Mouse (Mus musculus) heart, embryonic 13.5 days (tissue): ENCODE measurements around the gene Try5. TPM values are rescaled to one million over a fixed set of nuclear protein-coding genes. Genes with fewer than 3 reads are reported as not detected.
"Not testable (repeated sequence)": the region's sequence is repeated elsewhere in the genome, so short reads cannot be mapped to it uniquely, and the experiment has no call there.

Experiments used
- ATAC-seq: fragments of 200-750 bp; cut with Nextera tagmentation; 2 replicates; pipeline ENCODE4 v1.8.0; 2017; ENCODE audit warnings: moderate TSS enrichment; ENCODE audit not compliant: insufficient number of reproducible peaks, low FRiP score, low TSS enrichment; ENCODE audit errors: extremely low read depth
- H3K27ac ChIP-seq: fragments of 300-500 bp; sonication (generic); replicated peaks from 2 replicates; pipeline ENCODE4 v1.5.1; 2015; ENCODE audit warnings: moderate library complexity, mild to moderate bottlenecking, inconsistent platforms
- H3K27me3 ChIP-seq: fragments of 300-500 bp; sonication (generic); replicated peaks from 2 replicates; pipeline ENCODE4 v1.6.1; 2015; ENCODE audit warnings: mild to moderate bottlenecking, inconsistent platforms
- H3K36me3 ChIP-seq: fragments of 300-500 bp; sonication (generic); 2 replicates; pipeline ENCODE4 v1.6.1; 2015; ENCODE audit warnings: mild to moderate bottlenecking, inconsistent platforms
- H3K4me1 ChIP-seq: fragments of 300-500 bp; sonication (generic); 2 replicates; pipeline ENCODE4 v1.6.1; 2015; ENCODE audit warnings: inconsistent platforms
- H3K4me2 ChIP-seq: fragments of 300-500 bp; sonication (generic); 2 replicates; pipeline ENCODE4 v1.6.1; 2015; ENCODE audit warnings: inconsistent platforms, mild to moderate bottlenecking, moderate library complexity
- H3K4me3 ChIP-seq: fragments of 300-500 bp; sonication (generic); 2 replicates; pipeline ENCODE4 v1.5.1; 2015; ENCODE audit warnings: moderate library complexity, mild to moderate bottlenecking, inconsistent platforms
- H3K9ac ChIP-seq: fragments of 300-500 bp; sonication (generic); 2 replicates; pipeline ENCODE4 v1.6.1; 2015; ENCODE audit warnings: inconsistent platforms, mild to moderate bottlenecking, moderate library complexity
- H3K9me3 ChIP-seq: fragments of 300-500 bp; sonication (generic); 2 replicates; pipeline ENCODE4 v1.6.1; 2016; ENCODE audit warnings: inconsistent platforms
- WGBS: fragments of 180-500 bp; shearing (Covaris S2); methylation state at CpG from one replicate; pipeline ENCODE4 v1.1.7; 2015; ENCODE audit warnings: mixed read lengths; 5-methylcytosine and 5-hydroxymethylcytosine counted together
- polyA plus RNA-seq: library from polyadenylated mRNA; unstranded; fragments of >200 nt; fragmentation: Nextera tagmentation; extraction: Ambion mirVana; gene quantifications from 2 replicates; pipeline ENCODE4 v1.2.1, GENCODE M21; 2015

Try5 gene
- polyA plus RNA-seq = not detected in 2 replicates

DNA sequence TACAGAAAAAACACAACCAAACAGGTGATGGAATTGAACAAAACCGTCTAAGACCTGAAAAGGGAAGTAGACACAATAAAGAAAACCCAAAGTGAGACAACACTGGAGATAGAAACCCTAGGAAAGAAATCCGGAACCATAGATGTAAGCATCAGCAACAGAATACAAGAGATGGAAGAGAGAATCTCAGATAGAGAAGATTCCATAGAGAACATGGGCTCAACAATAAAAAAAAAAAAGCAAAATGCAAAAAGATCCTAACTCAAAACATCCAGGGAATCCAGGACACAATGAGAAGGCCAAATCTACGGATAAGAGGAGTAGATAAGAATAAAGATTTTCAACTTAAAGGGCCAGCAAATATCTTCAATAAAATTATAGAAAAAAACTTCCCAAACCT is at the start of gene Try5:
Gene Try5 (minus strand): TSS at position 101 of the 400 bp plus-strand sequence.
- H3K36me3 ChIP-seq, H3K9ac ChIP-seq, H3K9me3 ChIP-seq, H3K4me1 ChIP-seq, H3K4me3 ChIP-seq, H3K27ac ChIP-seq, H3K4me2 ChIP-seq, ATAC-seq, H3K27me3 ChIP-seq: not testable (repeated sequence)
- 56% methylated on average over 3 of the region's 3 CpGs for WGBS

GRCm38 (mm10) chr6:41353932-41354331 is 37.3 kb upstream of the Try5 start, which contains the start of gene Try10:
Gene Try10, plus strand, starts transcription at chr6:41354105.
- no peaks in the 10 kb centered on the region for H3K36me3 ChIP-seq
- no peak within 1 kb of the TSS for H3K4me3 ChIP-seq
- H3K4me1 ChIP-seq = no peaks in the 10 kb centered on the region
- H3K9me3 ChIP-seq = no peaks in the 10 kb centered on the region
- no peak within 1 kb of the TSS for H3K4me2 ChIP-seq
- 64% methylated on average over 2 of the region's 2 CpGs for WGBS
- ATAC-seq = no peak
- H3K27ac ChIP-seq = no peak within 1 kb of the TSS
- no peaks in the 10 kb centered on the region for H3K27me3 ChIP-seq
- no peak within 1 kb of the TSS for H3K9ac ChIP-seq

DNA sequence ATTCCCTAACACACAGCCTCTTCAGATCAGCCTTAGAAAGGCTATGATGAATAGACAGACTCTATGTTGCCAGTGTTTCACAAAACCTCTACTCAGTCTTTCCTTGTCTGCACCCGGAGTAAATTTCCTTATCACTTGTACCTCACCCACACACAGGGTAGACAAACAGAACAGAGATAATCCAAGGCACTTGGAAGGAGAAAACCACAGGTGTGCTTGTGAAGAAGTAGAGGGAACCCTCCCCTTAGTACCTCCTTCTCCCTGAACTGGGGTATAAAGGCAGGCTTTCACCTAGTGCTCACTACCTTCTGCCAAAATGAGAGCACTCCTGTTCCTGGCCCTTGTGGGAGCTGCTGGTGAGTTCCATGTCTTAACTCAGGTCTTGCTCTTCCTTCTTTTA is 14.7 kb downstream of the Try5 start, which contains the start of gene Try4:
Gene Try4 (plus strand): TSS at position 301 of the 400 bp plus-strand sequence.
- Histone ChIP-seq H3K27me3 (no peaks in the 10 kb centered on the region), H3K9ac (no peak within 1 kb of the TSS), H3K4me2 (no peak within 1 kb of the TSS), H3K9me3 (no peaks in the 10 kb centered on the region), H3K4me3 (no peak within 1 kb of the TSS), H3K36me3 (no peaks in the 10 kb centered on the region), H3K27ac (no peak within 1 kb of the TSS), H3K4me1 (no peaks in the 10 kb centered on the region)
- ATAC-seq = no peak
- 61% methylated on average over 1 of the region's 1 CpGs for WGBS

DNA sequence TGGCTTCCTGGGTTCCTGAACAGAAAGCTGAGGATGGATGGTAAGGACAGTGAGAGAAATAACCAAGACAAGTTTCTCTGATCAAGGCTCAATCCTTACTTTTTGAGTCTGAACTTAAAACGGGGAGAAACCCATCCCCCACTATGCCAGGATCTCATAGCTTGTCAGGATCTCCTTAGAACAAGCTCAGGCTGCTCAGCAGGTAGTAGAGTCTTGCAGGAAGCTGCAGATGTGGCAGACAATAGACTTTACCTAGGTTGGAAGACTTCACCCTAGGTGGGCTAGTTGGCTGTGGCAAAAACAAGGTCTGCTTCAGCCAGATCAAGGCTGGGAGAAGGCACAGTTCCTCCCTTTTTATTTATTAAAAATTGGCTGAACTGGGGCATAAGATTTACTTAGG is 18.4 kb downstream of the Try5 start:
- Histone ChIP-seq H3K36me3 (no peaks in the 10 kb centered on the region), H3K4me1 (no peaks in the 10 kb centered on the region), H3K4me2 (no peak overlapping the region), H3K27me3 (no peaks in the 10 kb centered on the region), H3K4me3 (no peak overlapping the region), H3K9me3 (no peaks in the 10 kb centered on the region), H3K9ac (no peak overlapping the region), H3K27ac (no peak overlapping the region)
- no peak for ATAC-seq
- 13% methylated on average over 1 of the region's 1 CpGs for WGBS

DNA sequence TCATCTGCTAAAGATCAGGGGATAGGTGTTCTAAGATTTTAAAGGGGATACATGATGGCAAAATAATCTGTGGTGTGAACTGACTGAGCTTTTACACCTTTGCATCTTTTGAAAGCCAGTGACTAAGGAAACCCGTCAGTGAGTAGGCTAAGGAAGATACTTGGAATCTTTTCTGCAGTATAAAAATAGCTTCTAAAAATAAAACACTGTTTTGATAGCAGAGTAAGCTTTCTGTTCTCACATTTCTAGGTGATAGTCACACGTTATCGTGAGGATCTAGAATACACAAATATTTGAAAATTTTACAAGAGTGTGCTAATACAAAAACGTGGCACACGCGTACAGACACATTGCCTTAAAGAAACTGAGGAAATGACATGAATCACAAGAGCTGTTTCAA is 50.5 kb downstream of the Try5 start:
- 65% methylated on average over 6 of the region's 6 CpGs for WGBS
- Histone ChIP-seq H3K9me3 (0 out of 2 replicates have a peak, but pooled peaks cover 6% of the 10 kb centered on the region), H3K36me3 (no peaks in the 10 kb centered on the region), H3K4me3 (no peak overlapping the region), H3K4me1 (no peaks in the 10 kb centered on the region), H3K4me2 (no peak overlapping the region), H3K9ac (no peak overlapping the region), H3K27me3 (no peaks in the 10 kb centered on the region), H3K27ac (no peak overlapping the region)
- ATAC-seq = no peak

DNA sequence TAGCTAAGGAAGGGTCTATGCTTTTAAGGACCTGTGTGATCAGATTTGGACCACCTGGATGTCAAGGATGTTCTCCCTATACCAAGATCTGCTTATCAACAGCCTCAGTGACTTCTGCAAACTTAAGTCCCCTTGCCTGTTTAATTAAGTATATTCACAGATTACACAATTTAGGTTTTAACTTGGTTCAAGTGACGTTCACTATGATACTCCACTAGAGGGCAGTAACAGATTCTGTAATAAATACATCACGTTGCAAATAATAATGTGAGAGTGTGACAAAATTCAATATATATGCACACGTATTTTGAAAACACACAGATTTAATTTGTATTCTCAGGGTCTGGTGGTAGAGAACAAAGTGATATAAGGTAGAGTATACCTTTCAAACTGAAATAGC is 53.8 kb downstream of the Try5 start:
- no peak for ATAC-seq
- H3K36me3 ChIP-seq = no peaks in the 10 kb centered on the region
- H3K9me3 ChIP-seq = 0 out of 2 replicates have a peak, but pooled peaks cover 6% of the 10 kb centered on the region
- H3K9ac ChIP-seq = no peak overlapping the region
- H3K27ac ChIP-seq = no peak overlapping the region
- H3K4me2 ChIP-seq = no peak overlapping the region
- WGBS = 42% methylated on average over 3 of the region's 3 CpGs
- H3K4me3 ChIP-seq = no peak overlapping the region
- 0 out of 2 replicates have a peak, but pooled peaks cover 2% of the 10 kb centered on the region for H3K4me1 ChIP-seq
- H3K27me3 ChIP-seq = no peaks in the 10 kb centered on the region

Other genes starting within 250 kb of the Try5 start
- not detected in 2 replicates for gene Try4, start 14.6 kb downstream of the Try5 start, polyA plus RNA-seq
- not detected in 2 replicates for gene Try10, start 37.3 kb upstream of the Try5 start, polyA plus RNA-seq
- not detected in 2 replicates for gene Prss3, start 60.8 kb upstream of the Try5 start, polyA plus RNA-seq
- gene Gm5771, start 75.5 kb upstream of the Try5 start, polyA plus RNA-seq = not detected in 2 replicates
- gene Gm10334, start 129.3 kb upstream of the Try5 start, polyA plus RNA-seq = not detected in 2 replicates
- not detected in 2 replicates for gene Prss1, start 142.1 kb upstream of the Try5 start, polyA plus RNA-seq
- gene Prss2, start 204.9 kb upstream of the Try5 start, polyA plus RNA-seq = not detected in 2 replicates